Mouse (Mus musculus) embryonic facial prominence, embryonic 15.5 days (tissue): ENCODE data around the gene Cracr2a. TPM values are rescaled to one million over a fixed set of nuclear protein-coding genes. Genes with fewer than 3 reads are reported as not detected.
A peak's percentile ranks its signal among the peaks of the same experiment; 100 is the strongest.
"Not testable (repeated sequence)": the region's sequence is repeated elsewhere in the genome, so short reads cannot be mapped to it uniquely, and the experiment has no call there.

ENCODE experiments used
- ATAC-seq: fragments of 200-750 bp; cut with Nextera tagmentation; 2 replicates; pipeline ENCODE4 v1.8.0; 2017; ENCODE audit warnings: low read depth, moderate TSS enrichment; ENCODE audit not compliant: insufficient number of reproducible peaks, low FRiP score, low TSS enrichment
- H3K27ac ChIP-seq: fragments of 300-500 bp; sonication (generic); replicated peaks from 2 replicates; pipeline ENCODE4 v1.5.1; 2015; ENCODE audit warnings: mild to moderate bottlenecking, inconsistent platforms
- H3K27me3 ChIP-seq: fragments of 300-500 bp; sonication (generic); 2 replicates; pipeline ENCODE4 v1.6.1; 2015; ENCODE audit warnings: inconsistent platforms
- H3K36me3 ChIP-seq: fragments of 300-500 bp; sonication (generic); 2 replicates; pipeline ENCODE4 v1.6.1; 2015; ENCODE audit warnings: mild to moderate bottlenecking, inconsistent platforms
- H3K4me1 ChIP-seq: fragments of 300-500 bp; sonication (generic); 2 replicates; pipeline ENCODE4 v1.6.1; 2015; ENCODE audit warnings: inconsistent platforms
- H3K4me2 ChIP-seq: fragments of 300-500 bp; sonication (generic); replicated peaks from 2 replicates; pipeline ENCODE4 v1.6.1; 2015; ENCODE audit warnings: mild to moderate bottlenecking, inconsistent platforms
- H3K4me3 ChIP-seq: fragments of 300-500 bp; sonication (generic); replicated peaks from 2 replicates; pipeline ENCODE4 v1.5.1; 2015; ENCODE audit warnings: mild to moderate bottlenecking, inconsistent platforms
- H3K9ac ChIP-seq: fragments of 300-500 bp; sonication (generic); 2 replicates; pipeline ENCODE4 v1.6.1; 2015; ENCODE audit warnings: inconsistent platforms
- H3K9me3 ChIP-seq: fragments of 300-500 bp; sonication (generic); replicated peaks from 2 replicates; pipeline ENCODE4 v1.6.1; 2016; ENCODE audit warnings: inconsistent platforms
- WGBS: fragments of 180-500 bp; shearing (Covaris S2); methylation state at CpG from one replicate; pipeline ENCODE4 v1.1.7; 2015; 5-methylcytosine and 5-hydroxymethylcytosine counted together
- polyA plus RNA-seq: library from polyadenylated mRNA; unstranded; fragments of >200 nt; fragmentation: Nextera tagmentation; extraction: Ambion mirVana; gene quantifications from 2 replicates; pipeline ENCODE4 v1.2.1, GENCODE M21; 2015

Gene Cracr2a
- 1.6 TPM in 2 replicates for polyA plus RNA-seq

- Histone ChIP-seq H3K4me2 (peak within 1 kb of the TSS; percentile 93), H3K9ac (peak within 1 kb of the TSS; percentile 39), H3K4me1 (peaks cover 9% of the 10 kb centered on the region), H3K27me3 (no peaks in the 10 kb centered on the region), H3K4me3 (peak within 1 kb of the TSS; percentile 51), H3K27ac (peak within 1 kb of the TSS; percentile 55), H3K36me3 (no peaks in the 10 kb centered on the region), H3K9me3 (no peaks in the 10 kb centered on the region)
- ATAC-seq: peak; percentile 86
- under 1% methylated on average over 22 of the region's 22 CpGs for WGBS
These were observed at the start of gene Cracr2a for GRCm38 (mm10) chr6:127561231-127562020. Gene Cracr2a, plus strand, starts transcription at chr6:127561338.

DNA sequence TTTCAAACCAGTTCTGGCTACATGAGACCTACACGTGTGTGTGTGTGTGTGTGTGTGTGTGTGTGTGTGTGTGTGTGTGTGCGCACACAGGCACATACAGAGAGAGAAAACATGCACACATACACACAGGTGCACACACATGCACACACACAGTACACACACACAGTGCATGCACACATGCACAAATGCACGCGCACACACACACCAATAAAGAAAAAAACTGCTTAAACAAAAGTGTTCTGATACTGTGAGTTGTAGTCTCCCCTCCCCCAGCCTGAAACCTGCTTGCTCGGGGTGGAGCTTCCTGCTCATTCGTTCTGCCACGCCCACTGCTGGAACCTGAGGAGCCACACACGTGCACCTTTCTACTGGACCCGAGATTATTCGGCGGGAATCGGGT lies 47.4 kb upstream of the Cracr2a start:
- not testable (repeated sequence) for ATAC-seq

GRCm38 (mm10) chr6:127521176-127521575 lies 40.0 kb upstream of the Cracr2a start:
- no peaks in the 10 kb centered on the region for H3K36me3 ChIP-seq
- ATAC-seq: no peak
- no peak overlapping the region for H3K4me3 ChIP-seq
- H3K27me3 ChIP-seq: no peaks in the 10 kb centered on the region
- no peaks in the 10 kb centered on the region for H3K4me1 ChIP-seq
- H3K9me3 ChIP-seq: no peaks in the 10 kb centered on the region
- no peak overlapping the region for H3K9ac ChIP-seq
- 66% methylated on average over 8 of the region's 8 CpGs for WGBS
- no peak overlapping the region for H3K27ac ChIP-seq
- H3K4me2 ChIP-seq: no peak overlapping the region

More for the DNA sequence above, 47.4 kb upstream of the Cracr2a start:
- not testable (repeated sequence) for H3K27ac ChIP-seq, H3K36me3 ChIP-seq, H3K4me2 ChIP-seq, H3K9ac ChIP-seq, H3K4me3 ChIP-seq, H3K27me3 ChIP-seq, H3K4me1 ChIP-seq, H3K9me3 ChIP-seq
- 91% methylated on average over 7 of the region's 12 CpGs for WGBS

- H3K9me3 ChIP-seq: no peaks in the 10 kb centered on the region
- 53% methylated on average over 9 of the region's 9 CpGs for whole genome bisulfite sequencing
- no peak for ATAC-seq
- H3K9ac ChIP-seq: no peak overlapping the region
- no peaks in the 10 kb centered on the region for H3K27me3 ChIP-seq
- H3K4me3 ChIP-seq: no peak overlapping the region
- no peak overlapping the region for H3K27ac ChIP-seq
- no peak overlapping the region for H3K4me2 ChIP-seq
- H3K4me1 ChIP-seq: no peaks in the 10 kb centered on the region
- H3K36me3 ChIP-seq: no peaks in the 10 kb centered on the region
These were observed 38.8 kb upstream of the Cracr2a start for GRCm38 (mm10) chr6:127522326-127522725.

GRCm38 (mm10) chr6:127524442-127524841 lies 36.7 kb upstream of the Cracr2a start:
- Histone ChIP-seq H3K4me3 (no peak overlapping the region), H3K27me3 (no peaks in the 10 kb centered on the region), H3K27ac (no peak overlapping the region), H3K4me2 (no peak overlapping the region), H3K9ac (no peak overlapping the region), H3K36me3 (no peaks in the 10 kb centered on the region), H3K9me3 (no peaks in the 10 kb centered on the region), H3K4me1 (peaks cover 2% of the 10 kb centered on the region)
- WGBS: 31% methylated on average over 8 of the region's 8 CpGs
- ATAC-seq: no peak

GRCm38 (mm10) chr6:127528625-127529024 lies 32.5 kb upstream of the Cracr2a start:
- no peak overlapping the region for H3K4me2 ChIP-seq
- 84% methylated on average over 7 of the region's 7 CpGs for WGBS
- H3K9ac ChIP-seq: no peak overlapping the region
- H3K27me3 ChIP-seq: no peaks in the 10 kb centered on the region
- H3K4me3 ChIP-seq: no peak overlapping the region
- no peaks in the 10 kb centered on the region for H3K36me3 ChIP-seq
- H3K27ac ChIP-seq: no peak overlapping the region
- H3K9me3 ChIP-seq: no peaks in the 10 kb centered on the region
- no peak for ATAC-seq
- peaks cover 4% of the 10 kb centered on the region for H3K4me1 ChIP-seq

DNA sequence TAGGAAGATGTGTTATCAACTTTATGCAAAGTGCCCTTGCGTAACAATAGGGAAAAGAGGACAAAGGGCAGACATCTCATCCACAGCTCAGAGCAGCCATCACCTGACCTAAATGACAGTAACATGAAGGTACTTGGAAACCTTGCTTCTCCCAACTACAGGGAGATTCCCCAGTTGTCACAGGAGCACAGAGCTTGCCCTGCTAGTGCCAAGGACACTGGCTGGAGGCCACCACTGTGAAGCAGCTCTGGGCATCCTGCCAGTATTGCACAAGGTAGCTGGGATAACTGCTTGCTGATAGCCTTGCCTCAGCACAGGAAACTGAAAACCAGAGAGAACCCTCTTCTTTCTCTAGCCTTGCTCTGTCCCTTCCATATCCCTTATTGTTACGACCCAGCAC lies 31.7 kb upstream of the Cracr2a start:
- H3K4me2 ChIP-seq: no peak overlapping the region
- no peak overlapping the region for H3K4me3 ChIP-seq
- no peaks in the 10 kb centered on the region for H3K9me3 ChIP-seq
- WGBS: 76% methylated on average over 2 of the region's 2 CpGs
- no peaks in the 10 kb centered on the region for H3K27me3 ChIP-seq
- H3K4me1 ChIP-seq: peaks cover 4% of the 10 kb centered on the region
- no peak overlapping the region for H3K27ac ChIP-seq
- H3K36me3 ChIP-seq: no peaks in the 10 kb centered on the region
- no peak overlapping the region for H3K9ac ChIP-seq
- no peak for ATAC-seq

DNA sequence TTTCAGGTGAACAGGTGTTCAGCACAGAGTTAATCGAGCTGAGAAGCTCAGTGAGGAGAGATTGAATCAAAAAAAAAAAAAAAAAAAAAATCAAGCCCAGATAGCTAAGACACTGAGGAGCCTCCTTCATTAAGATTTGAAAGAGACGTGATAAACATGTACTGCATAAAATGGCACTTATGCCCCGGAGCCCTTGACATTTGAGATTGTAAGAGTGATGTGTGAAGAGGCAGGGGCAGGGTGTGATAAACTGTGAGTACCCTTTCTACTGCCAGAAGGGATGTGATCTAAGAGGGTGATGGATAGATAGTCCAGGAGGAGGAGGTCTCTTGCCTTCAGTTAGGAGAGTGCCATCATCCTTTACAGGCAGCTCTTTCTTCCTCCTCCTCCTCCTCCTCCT lies 30.9 kb upstream of the Cracr2a start:
- H3K36me3 ChIP-seq: no peaks in the 10 kb centered on the region
- no peak for ATAC-seq
- WGBS: 49% methylated on average over 3 of the region's 3 CpGs
- H3K27ac ChIP-seq: no peak overlapping the region
- H3K27me3 ChIP-seq: no peaks in the 10 kb centered on the region
- no peaks in the 10 kb centered on the region for H3K9me3 ChIP-seq
- H3K4me1 ChIP-seq: peaks cover 4% of the 10 kb centered on the region
- no peak overlapping the region for H3K9ac ChIP-seq
- no peak overlapping the region for H3K4me2 ChIP-seq
- no peak overlapping the region for H3K4me3 ChIP-seq

DNA sequence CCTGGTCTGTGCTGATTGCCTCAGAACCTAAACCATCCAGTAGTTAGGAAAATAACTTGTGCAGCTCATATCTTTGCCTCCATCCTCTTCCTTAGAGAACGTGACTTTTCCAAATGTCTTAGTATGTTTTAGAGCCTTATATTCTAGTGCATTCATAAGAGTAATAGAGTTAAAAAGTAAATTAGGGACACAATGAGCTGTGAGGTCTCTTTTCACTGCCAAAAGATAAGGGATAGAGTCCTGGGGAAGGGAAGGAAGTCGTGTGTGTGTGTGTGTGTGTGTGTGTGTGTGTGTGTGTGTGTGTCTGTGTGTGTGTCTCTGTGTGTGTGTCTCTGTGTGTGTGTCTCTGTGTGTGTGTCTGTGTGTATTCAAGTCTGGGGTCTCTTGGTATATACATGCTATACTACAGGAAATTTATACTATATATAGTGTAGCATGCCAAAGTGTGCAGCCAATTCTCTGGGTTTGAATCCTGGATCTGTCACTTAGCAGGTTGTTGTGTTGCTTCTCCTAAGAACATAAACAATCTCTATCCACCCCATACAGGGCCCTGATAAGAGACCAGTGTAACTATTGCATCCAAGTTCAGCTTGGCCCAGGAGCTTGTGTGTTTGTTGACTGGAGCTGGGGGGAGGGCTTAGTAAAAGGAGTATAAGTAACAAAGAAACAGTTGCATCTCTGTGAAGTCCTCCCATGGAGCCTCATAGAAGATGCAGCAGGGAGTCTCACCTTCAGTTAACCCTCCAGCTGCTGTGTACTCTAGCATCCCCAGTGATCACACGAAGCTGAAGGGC lies 29.5 kb upstream of the Cracr2a start:
- H3K4me3 ChIP-seq: no peak overlapping the region
- no peaks in the 10 kb centered on the region for H3K36me3 ChIP-seq
- H3K9ac ChIP-seq: no peak overlapping the region
- H3K27ac ChIP-seq: no peak overlapping the region
- peaks cover 4% of the 10 kb centered on the region for H3K4me1 ChIP-seq
- no peak for ATAC-seq
- H3K4me2 ChIP-seq: no peak overlapping the region
- H3K27me3 ChIP-seq: no peaks in the 10 kb centered on the region
- 46% methylated on average over 3 of the region's 3 CpGs for WGBS
- H3K9me3 ChIP-seq: no peaks in the 10 kb centered on the region

GRCm38 (mm10) chr6:127532304-127532703 lies 28.8 kb upstream of the Cracr2a start:
- H3K27me3 ChIP-seq: no peaks in the 10 kb centered on the region
- no peak overlapping the region for H3K4me2 ChIP-seq
- H3K4me3 ChIP-seq: no peak overlapping the region
- no peaks in the 10 kb centered on the region for H3K36me3 ChIP-seq
- no peak for ATAC-seq
- peaks cover 4% of the 10 kb centered on the region for H3K4me1 ChIP-seq
- H3K27ac ChIP-seq: no peak overlapping the region
- no peak overlapping the region for H3K9ac ChIP-seq
- H3K9me3 ChIP-seq: no peaks in the 10 kb centered on the region
- WGBS: 87% methylated on average over 5 of the region's 5 CpGs

DNA sequence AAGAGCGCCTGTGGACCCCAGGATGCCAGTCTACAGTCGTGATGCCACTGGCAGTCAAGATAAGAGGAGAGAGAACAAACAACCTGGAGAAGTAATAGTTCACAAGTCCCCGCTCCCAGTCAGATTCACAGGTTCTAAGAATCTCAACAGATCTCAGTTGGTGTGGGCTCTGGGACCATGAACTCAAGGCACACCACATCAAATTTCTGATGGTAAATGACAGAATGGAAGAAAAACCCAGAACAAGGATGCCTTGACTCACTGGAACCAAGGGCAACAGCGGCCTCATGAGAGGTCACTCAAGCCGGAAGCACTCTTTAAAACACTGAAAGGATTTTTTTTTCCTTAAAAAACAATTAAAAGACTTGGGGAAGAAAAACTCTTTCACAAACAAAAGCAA lies 27.4 kb upstream of the Cracr2a start:
- 86% methylated on average over 5 of the region's 5 CpGs for WGBS
- H3K9me3 ChIP-seq: no peaks in the 10 kb centered on the region
- no peaks in the 10 kb centered on the region for H3K27me3 ChIP-seq
- no peak overlapping the region for H3K27ac ChIP-seq
- H3K4me1 ChIP-seq: peaks cover 4% of the 10 kb centered on the region
- H3K4me3 ChIP-seq: no peak overlapping the region
- no peak overlapping the region for H3K4me2 ChIP-seq
- no peak for ATAC-seq
- no peaks in the 10 kb centered on the region for H3K36me3 ChIP-seq
- no peak overlapping the region for H3K9ac ChIP-seq
